17 mouse cellular contexts compared by ENCODE assay signal in the genomic region with DNA sequence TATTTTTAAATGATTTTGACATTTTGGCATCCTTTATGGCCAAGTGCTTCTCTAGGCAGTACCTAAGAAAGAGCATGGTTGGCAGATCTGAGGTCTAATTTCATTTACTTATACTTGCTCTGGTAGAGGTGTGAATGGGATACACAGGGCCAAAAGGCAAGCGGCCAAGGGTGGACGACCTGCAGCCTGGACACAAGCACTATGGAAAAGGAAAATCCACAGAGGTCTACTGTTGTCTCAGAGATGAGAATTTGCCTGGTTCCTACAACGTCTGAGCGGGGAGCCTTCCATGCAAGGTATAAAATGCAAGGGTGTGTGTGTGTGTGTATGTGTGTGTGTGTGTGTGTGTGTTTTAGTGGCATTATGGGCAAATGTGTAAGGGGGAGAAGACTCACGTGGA.
DNase-seq lines count a peak whose midpoint lies in the region; ATAC-seq and TF ChIP-seq lines count a peak whose summit lies in the region.
"Had no signal": no experiment of that assay in that cellular context is flagged by ENCODE, and none has a peak within 500 bp of the region (broad histone marks: within the 10 kb centered on the region; RNA-seq: fewer than 3 reads in every experiment).

No protein-coding gene starts in this region.

- no peak for DNase-seq in forebrain, postnatal 0 days
- DNase-seq in left cerebral cortex, postnatal 4 days: peak; percentile 64
- DNase-seq in left cerebral cortex, adult 11 months (ENCODE audit: low spot score): no peak
- peak; percentile 20 for DNase-seq in cerebellum, adult 8-10 months
- DNase-seq in thymus, postnatal 25 days: no peak
- DNase-seq in spleen, adult 18-20 months: no peak
- DNase-seq: adrenal gland, postnatal 36 days; kidney, postnatal 14 days; layer of hippocampus, adult 9-11 months; lung, postnatal 10 days; thymus, postnatal 36 days had no signal

- H3K4me1 ChIP-seq in forebrain, postnatal 0 days (ENCODE audit: insufficient read depth): no peaks in the 10 kb centered on the region; the same call in 1 of the 2 replicates
- H3K4me1 ChIP-seq in forebrain, embryonic 12.5 days: no peaks in the 10 kb centered on the region
- H3K4me1 ChIP-seq in embryonic facial prominence, embryonic 15.5 days: peaks cover 17% of the 10 kb centered on the region
- H3K4me1 ChIP-seq: forebrain, embryonic 13.5 days; liver, embryonic 12.5 days had no signal

- no peak overlapping the region for H3K4me3 ChIP-seq in forebrain, postnatal 0 days (ENCODE audit: low read depth, low read length)
- H3K4me3 ChIP-seq in forebrain, embryonic 12.5 days (replicated peaks): no peak overlapping the region
- H3K4me3 ChIP-seq in embryonic facial prominence, embryonic 15.5 days (replicated peaks): no peak overlapping the region
- H3K4me3 ChIP-seq: forebrain, embryonic 13.5 days; liver, embryonic 12.5 days; myocyte had no signal

- no peaks in the 10 kb centered on the region for H3K27me3 ChIP-seq in forebrain, postnatal 0 days (ENCODE audit: insufficient read depth, low read length)
- H3K27me3 ChIP-seq in forebrain, embryonic 12.5 days: no peaks in the 10 kb centered on the region
- no peaks in the 10 kb centered on the region for H3K27me3 ChIP-seq in embryonic facial prominence, embryonic 15.5 days
- H3K27me3 ChIP-seq: forebrain, embryonic 13.5 days; liver, embryonic 12.5 days had no signal

- intact Hi-C loops in left cerebral cortex, postnatal 4 days (cut with DNase I): no loop called here

- H3K36me3 ChIP-seq in forebrain, postnatal 0 days (ENCODE audit: insufficient read depth): no peaks in the 10 kb centered on the region
- H3K36me3 ChIP-seq in forebrain, embryonic 12.5 days (replicated peaks): no peaks in the 10 kb centered on the region
- H3K36me3 ChIP-seq in embryonic facial prominence, embryonic 15.5 days: no peaks in the 10 kb centered on the region
- H3K36me3 ChIP-seq: liver, embryonic 12.5 days had no signal

- H3K27ac ChIP-seq in forebrain, postnatal 0 days (ENCODE audit: low read depth, low read length): no peak overlapping the region
- no peak overlapping the region for H3K27ac ChIP-seq in forebrain, embryonic 12.5 days
- peak overlapping the region; percentile 78; the same call in 1 of the 2 replicates for H3K27ac ChIP-seq in embryonic facial prominence, embryonic 15.5 days (replicated peaks)
- H3K27ac ChIP-seq: forebrain, embryonic 13.5 days; liver, embryonic 12.5 days had no signal

- no peak for TF ChIP-seq CTCF in forebrain, postnatal 0 days (IDR thresholded peaks at IDR 0.05; ENCODE audit: low read depth)

- no peak overlapping the region for H3K9ac ChIP-seq in forebrain, postnatal 0 days
- H3K9ac ChIP-seq in forebrain, embryonic 12.5 days: no peak overlapping the region
- no peak overlapping the region for H3K9ac ChIP-seq in embryonic facial prominence, embryonic 15.5 days
- H3K9ac ChIP-seq: forebrain, embryonic 13.5 days; liver, embryonic 12.5 days had no signal

- no peak overlapping the region for H3K4me2 ChIP-seq in forebrain, postnatal 0 days (ENCODE audit: low read depth)
- no peak overlapping the region for H3K4me2 ChIP-seq in forebrain, embryonic 12.5 days
- H3K4me2 ChIP-seq in embryonic facial prominence, embryonic 15.5 days (replicated peaks): peak overlapping the region; percentile 42; the same call in 1 of the 2 replicates
- H3K4me2 ChIP-seq: forebrain, embryonic 13.5 days; liver, embryonic 12.5 days; midbrain, embryonic 11.5 days had no signal

- H3K9me3 ChIP-seq in forebrain, postnatal 0 days (ENCODE audit: low read length): no peaks in the 10 kb centered on the region
- no peaks in the 10 kb centered on the region for H3K9me3 ChIP-seq in forebrain, embryonic 12.5 days
- H3K9me3 ChIP-seq in embryonic facial prominence, embryonic 15.5 days (replicated peaks): no peaks in the 10 kb centered on the region
- H3K9me3 ChIP-seq: forebrain, embryonic 13.5 days; liver, embryonic 12.5 days had no signal

- 0 out of 2 replicates have a peak, but pooled peaks have one; percentile 4 for ATAC-seq in forebrain, postnatal 0 days
- ATAC-seq in forebrain, embryonic 12.5 days (ENCODE audit: low FRiP score): no peak
- ATAC-seq in embryonic facial prominence, embryonic 15.5 days (ENCODE audit: insufficient number of reproducible peaks, low FRiP score, low TSS enrichment, low read depth): peak; percentile 54; the same call in 1 of the 2 replicates
- ATAC-seq: liver, embryonic 12.5 days had no signal

- WGBS in forebrain, postnatal 0 days: 80% methylated on average over 5 of the region's 5 CpGs
- WGBS in forebrain, embryonic 12.5 days: 89% methylated on average over 5 of the region's 5 CpGs
- WGBS in embryonic facial prominence, embryonic 15.5 days: 66% methylated on average over 5 of the region's 5 CpGs

Comparison
In these comparisons a context has a peak if more than half of its experiments do, and no peak if none do; other contexts are left out.
1. DNase-seq: peak in left cerebral cortex, postnatal 4 days (single experiment) and cerebellum, adult 8-10 months (single experiment); none in forebrain, postnatal 0 days (single experiment), left cerebral cortex, adult 11 months (single experiment), thymus, postnatal 25 days (single experiment) and spleen, adult 18-20 months (0 of 2).